Mouse (Mus musculus) bone marrow macrophage, adult 2 months (primary cell): Measurements from ENCODE around the gene Ralgapa2. TPM values are rescaled to one million over a fixed set of nuclear protein-coding genes. Genes with fewer than 3 reads are reported as not detected.
"Not testable (repeated sequence)": the region's sequence is repeated elsewhere in the genome, so short reads cannot be mapped to it uniquely, and the experiment has no call there.

Experiments
- H3K27ac ChIP-seq: 2 replicates; pipeline ENCODE4 v1.5.1; 2012; ENCODE audit warnings: low read depth, low read length; ENCODE audit not compliant: insufficient read depth
- H3K4me1 ChIP-seq: 2 replicates; pipeline ENCODE4 v1.6.1; 2012; ENCODE audit warnings: low read length; ENCODE audit not compliant: control insufficient read depth, insufficient read depth
- H3K4me3 ChIP-seq: 2 replicates; pipeline ENCODE4 v1.5.1; 2012; ENCODE audit warnings: mild to moderate bottlenecking, low read length, moderate library complexity; ENCODE audit not compliant: insufficient read depth
- CTCF ChIP-seq: IDR thresholded peaks from 2 replicates; pipeline ENCODE4 v1.5.1; 2012; ENCODE audit warnings: low read depth, mild to moderate bottlenecking, low read length, moderate library complexity
- POLR2A ChIP-seq: IDR thresholded peaks from 2 replicates; pipeline ENCODE4 v1.6.1; 2012; ENCODE audit warnings: mild to moderate bottlenecking, low read depth, low read length, borderline replicate concordance
- polyA plus RNA-seq: library from polyadenylated mRNA; stranded (reverse); fragments of >200 nt; gene quantifications from 2 replicates; pipeline ENCODE4 v1.2.4, GENCODE M21; 2012; ENCODE audit not compliant: missing spikeins, insufficient read depth, insufficient read length

Ralgapa2 gene
- polyA plus RNA-seq, 1 experiment: 9.1 TPM

- peaks cover 10% of the 10 kb centered on the region for H3K4me1 ChIP-seq
- no peak for TF ChIP-seq POLR2A
- no peak for TF ChIP-seq CTCF
- no peak overlapping the region for H3K27ac ChIP-seq
- H3K4me3 ChIP-seq: no peak overlapping the region
Observed at GRCm38 (mm10) chr2:146477491-146477890, 34.7 kb downstream of the Ralgapa2 start.

DNA sequence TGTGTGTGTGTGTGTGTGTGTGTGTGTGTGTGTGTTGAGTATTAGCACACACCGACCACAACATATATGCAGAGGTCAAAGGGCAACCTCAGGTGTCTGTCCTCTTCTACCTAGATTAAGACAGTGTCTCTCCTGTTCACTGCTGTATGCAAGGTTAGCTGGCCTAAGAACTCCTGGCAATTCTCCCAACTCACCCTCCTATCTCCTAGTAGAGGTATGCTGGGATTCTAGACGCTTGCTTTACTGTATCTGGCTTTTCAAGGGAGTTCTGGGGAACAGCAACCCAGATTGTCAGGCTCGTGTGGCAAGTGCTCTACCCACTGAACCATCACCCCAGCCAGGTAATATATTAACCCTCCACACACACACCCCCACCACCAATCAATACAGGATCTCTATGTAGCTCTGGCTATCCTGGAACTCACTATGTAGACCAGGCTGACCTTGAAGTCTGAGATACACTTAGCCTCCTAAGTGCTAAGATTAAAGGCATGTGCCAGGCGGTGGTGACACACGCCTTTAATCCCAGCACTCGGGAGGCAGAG, 35.6 kb downstream of the Ralgapa2 start:
- Histone ChIP-seq H3K4me1 (peaks cover 9% of the 10 kb centered on the region), H3K4me3 (no peak overlapping the region), H3K27ac (no peak overlapping the region)
- no peak for TF ChIP-seq CTCF
- no peak for TF ChIP-seq POLR2A

GRCm38 (mm10) chr2:146476001-146476400, 36.1 kb downstream of the Ralgapa2 start:
- H3K4me3 ChIP-seq: no peak overlapping the region
- H3K4me1 ChIP-seq: peaks cover 6% of the 10 kb centered on the region; the same call in 1 of the 2 replicates
- TF ChIP-seq POLR2A (no peak), CTCF (no peak)
- no peak overlapping the region for H3K27ac ChIP-seq

- Histone ChIP-seq H3K4me3 (no peak overlapping the region), H3K27ac (no peak overlapping the region), H3K4me1 (0 out of 2 replicates have a peak, but pooled peaks cover 2% of the 10 kb centered on the region)
- TF ChIP-seq CTCF (no peak), POLR2A (no peak)
Observed at GRCm38 (mm10) chr2:146470947-146471346, 41.2 kb downstream of the Ralgapa2 start.

GRCm38 (mm10) chr2:146469707-146470420, 42.3 kb downstream of the Ralgapa2 start:
- no peak for TF ChIP-seq CTCF
- TF ChIP-seq POLR2A: no peak
- H3K4me3 ChIP-seq: no peak overlapping the region
- no peak overlapping the region for H3K27ac ChIP-seq
- no peaks in the 10 kb centered on the region for H3K4me1 ChIP-seq

- no peak overlapping the region for H3K4me3 ChIP-seq
- H3K4me1 ChIP-seq: no peaks in the 10 kb centered on the region
- no peak overlapping the region for H3K27ac ChIP-seq
- TF ChIP-seq POLR2A (no peak), CTCF (no peak)
Observed at GRCm38 (mm10) chr2:146468898-146469297, 43.2 kb downstream of the Ralgapa2 start.

- TF ChIP-seq POLR2A (no peak), CTCF (no peak)
- Histone ChIP-seq H3K4me1 (no peaks in the 10 kb centered on the region), H3K4me3 (no peak overlapping the region)
Observed at GRCm38 (mm10) chr2:146468016-146468415, 44.1 kb downstream of the Ralgapa2 start.

GRCm38 (mm10) chr2:146466811-146467210, 45.3 kb downstream of the Ralgapa2 start:
- H3K27ac ChIP-seq, H3K4me1 ChIP-seq, H3K4me3 ChIP-seq: not testable (repeated sequence)

More at GRCm38 (mm10) chr2:146468016-146468415, 44.1 kb downstream of the Ralgapa2 start:
- H3K27ac ChIP-seq: no peak overlapping the region

DNA sequence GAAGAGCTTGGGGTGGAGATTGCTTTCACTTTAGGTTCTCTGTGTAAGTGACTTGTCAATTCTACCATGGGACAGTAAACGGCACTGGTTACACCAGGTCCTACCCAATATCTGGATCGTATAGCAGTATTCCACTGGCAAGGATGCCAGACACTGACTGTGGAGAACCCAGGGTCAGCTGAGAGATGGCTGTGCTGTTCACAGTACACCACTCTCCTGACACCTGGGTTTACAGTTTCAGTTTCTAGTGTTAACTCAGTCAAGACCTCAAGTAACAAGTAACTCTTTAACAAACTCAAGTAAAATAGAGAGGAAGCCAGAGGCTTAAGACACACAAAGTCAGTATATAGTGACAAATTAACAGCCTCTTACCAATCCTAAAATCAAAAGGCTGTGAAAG, 54.6 kb downstream of the Ralgapa2 start:
- H3K27ac ChIP-seq: no peak overlapping the region
- H3K4me1 ChIP-seq: no peaks in the 10 kb centered on the region
- no peak for TF ChIP-seq CTCF
- no peak for TF ChIP-seq POLR2A
- H3K4me3 ChIP-seq: no peak overlapping the region

- TF ChIP-seq CTCF (no peak), POLR2A (no peak)
- no peak overlapping the region for H3K27ac ChIP-seq
- no peaks in the 10 kb centered on the region for H3K4me1 ChIP-seq
- H3K4me3 ChIP-seq: no peak overlapping the region
Observed at GRCm38 (mm10) chr2:146456612-146457011, 55.5 kb downstream of the Ralgapa2 start.

DNA sequence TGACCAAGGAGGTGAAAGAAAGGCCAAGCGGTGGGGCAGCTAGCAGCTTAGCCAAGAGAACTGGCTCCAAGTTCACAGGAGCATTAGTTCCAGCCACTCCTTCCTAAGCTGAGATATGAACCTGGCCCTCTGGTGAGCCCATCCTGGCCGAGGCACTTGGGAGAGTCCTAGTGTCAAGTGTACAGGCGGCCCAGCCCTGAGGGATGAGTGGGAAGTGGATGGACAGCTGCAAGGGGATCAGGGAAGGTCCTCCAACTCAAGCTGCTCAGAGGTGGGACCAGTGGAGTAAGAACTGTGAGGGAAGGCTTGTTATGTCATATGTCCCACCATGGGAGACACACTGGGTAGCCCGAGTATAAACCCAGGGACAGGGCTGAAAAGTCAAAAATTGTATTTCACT, 56.1 kb downstream of the Ralgapa2 start:
- Histone ChIP-seq H3K4me3 (no peak overlapping the region), H3K4me1 (no peaks in the 10 kb centered on the region), H3K27ac (no peak overlapping the region)
- TF ChIP-seq POLR2A (no peak), CTCF (no peak)
